8 mouse cellular contexts compared by ENCODE assay signal in the genomic region with DNA sequence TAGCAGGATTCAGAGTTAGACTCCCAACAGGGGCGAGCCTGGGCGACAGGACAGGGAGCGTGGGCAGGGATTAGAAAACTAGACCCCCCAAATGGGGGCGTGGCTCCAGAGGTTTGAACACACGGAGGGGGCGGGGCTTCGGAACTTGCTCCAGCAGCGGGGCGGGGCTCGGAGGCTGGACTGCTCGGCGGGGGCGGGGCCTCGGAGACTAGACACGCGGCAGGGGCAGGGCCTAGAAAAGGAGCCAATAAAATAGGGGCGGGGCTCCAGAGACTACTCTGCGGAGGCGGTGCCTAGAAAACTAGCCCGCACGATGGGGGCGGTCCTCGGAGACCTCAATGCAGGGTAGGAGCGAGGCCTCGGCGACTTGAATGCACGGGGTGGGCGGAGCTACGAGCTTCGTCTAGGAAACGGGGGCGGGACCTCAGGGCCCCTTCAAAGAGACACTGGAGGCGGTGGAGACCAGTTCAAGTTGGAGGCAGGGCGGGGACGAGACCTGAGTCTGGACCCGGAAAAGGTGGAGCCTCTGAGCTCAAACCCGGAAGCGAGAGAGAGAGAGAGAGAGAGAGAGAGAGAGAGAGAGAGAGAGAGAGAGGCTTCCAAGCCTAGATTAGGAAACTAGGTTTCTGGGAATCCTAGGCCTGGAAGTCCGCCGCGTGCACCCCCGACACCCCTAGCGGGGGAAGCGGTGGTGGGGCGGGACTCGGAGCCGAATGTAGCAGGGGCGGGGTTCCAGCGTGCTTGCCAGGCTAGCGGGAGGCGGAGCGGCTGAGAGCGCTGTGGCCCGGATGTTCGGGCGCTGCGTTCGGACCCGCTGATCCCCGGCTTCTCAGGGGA. TPM values are rescaled to one million over a fixed set of nuclear protein-coding genes. Genes with fewer than 3 reads are reported as not detected.
DNase-seq lines count a peak whose midpoint lies in the region; ATAC-seq lines count a peak whose summit lies in the region.

TSS of gene L3hypdh (minus strand) at position 111 of the 837 bp plus-strand sequence.
TSS of gene Jkamp (plus strand) at position 261 of the 837 bp plus-strand sequence.

- H3K4me1 ChIP-seq in hindbrain, embryonic 14.5 days (replicated peaks; ENCODE audit: control insufficient read depth, insufficient read depth, low read length), result peaks cover 33% of the 10 kb centered on the region

- H3K9ac ChIP-seq in hindbrain, embryonic 14.5 days, result peak within 1 kb of the TSS; percentile 95

- peak within 1 kb of the TSS; percentile 67 for H3K4me3 ChIP-seq in hindbrain, embryonic 14.5 days (replicated peaks; ENCODE audit: low read length)

- peak; percentile 100 for DNase-seq in R1 (ENCODE audit: low read depth, low spot score)
- DNase-seq in cerebellum, postnatal 25 days, result peak; percentile 95 to 99
- DNase-seq in frontal cortex, postnatal 25 days (ENCODE audit: low spot score in 2 of 2), result peak; percentile 93 to 97
- DNase-seq in hindbrain, embryonic 14.5 days (ENCODE audit: low spot score), result peak; percentile 97
- DNase-seq in layer of hippocampus, postnatal 36 days, result peak; percentile 97 to 98
- peak; percentile 100 for DNase-seq in lung, postnatal 36 days
- peak; percentile 100 for DNase-seq in retina, postnatal 1 day
- peak; percentile 98 to 100 for DNase-seq in urinary bladder, adult 18-20 months (ENCODE audit: low spot score in 2 of 2)

- ATAC-seq in hindbrain, embryonic 14.5 days (ENCODE audit: low FRiP score), result peak; percentile 95

- no peaks in the 10 kb centered on the region for H3K9me3 ChIP-seq in hindbrain, embryonic 14.5 days (ENCODE audit: control insufficient read depth, low read length)

- no peaks in the 10 kb centered on the region for H3K27me3 ChIP-seq in hindbrain, embryonic 14.5 days (ENCODE audit: control insufficient read depth, insufficient read depth, low read length)

- H3K4me2 ChIP-seq in hindbrain, embryonic 14.5 days (replicated peaks), result peak within 1 kb of the TSS; percentile 80

- 1% methylated on average over 52 of the region's 60 CpGs for WGBS in hindbrain, embryonic 14.5 days

- peaks cover 8% of the 10 kb centered on the region; the same call in 1 of the 2 replicates for H3K36me3 ChIP-seq in hindbrain, embryonic 14.5 days (replicated peaks; ENCODE audit: control insufficient read depth, insufficient read depth)

- H3K27ac ChIP-seq in hindbrain, embryonic 14.5 days, result peak within 1 kb of the TSS; percentile 97

RNA-seq across cellular contexts. Expression of gene L3hypdh, which starts in this region (rescaled TPM):
- 12.6 and 13.7 TPM in 2 replicates for polyA plus RNA-seq in hindbrain, embryonic 14.5 days (2014; fragmentation: Nextera tagmentation; extraction: Ambion mirVana)
- 1 to 10 TPM; 2.8 to 2.9 TPM for total RNA-seq in layer of hippocampus, postnatal 36 days (2021)

RNA-seq across cellular contexts. Expression of gene Jkamp, which starts in this region (rescaled TPM):
- polyA plus RNA-seq in hindbrain, embryonic 14.5 days (2014; fragmentation: Nextera tagmentation; extraction: Ambion mirVana), result 86.6 and 101 TPM in 2 replicates
- total RNA-seq in layer of hippocampus, postnatal 36 days (2021), result 10 to 100 TPM; 52.5 to 52.9 TPM

Comparison
In these comparisons a context has a peak if more than half of its experiments do, and no peak if none do; other contexts are left out.
1. Peak in every context shown above with its lines: DNase-seq, ATAC-seq, H3K4me3 ChIP-seq and H3K27ac ChIP-seq.